Mouse (Mus musculus) stomach, postnatal 0 days (tissue): ENCODE measurements around the gene Gm8300. TPM values are rescaled to one million over a fixed set of nuclear protein-coding genes. Genes with fewer than 3 reads are reported as not detected.
A peak's percentile ranks its signal among the peaks of the same experiment; 100 is the strongest.
"Not testable (repeated sequence)": the region's sequence is repeated elsewhere in the genome, so short reads cannot be mapped to it uniquely, and the experiment has no call there.

Experiments
- ATAC-seq: fragments of 200-750 bp; cut with Nextera tagmentation; 2 replicates; pipeline ENCODE4 v1.8.0; 2017; ENCODE audit not compliant: low FRiP score, low TSS enrichment
- DNase-seq: peaks from one replicate; pipeline ENCODE4 v3.0.0-alpha.2; 2016; ENCODE audit warnings: low spot score
- H3K27ac ChIP-seq: fragments of 300-500 bp; sonication (generic); replicated peaks from 2 replicates; pipeline ENCODE4 v1.5.1; 2014; ENCODE audit warnings: mild to moderate bottlenecking, control low read depth
- H3K27me3 ChIP-seq: fragments of 300-500 bp; sonication (generic); 2 replicates; pipeline ENCODE4 v1.6.1; 2014; ENCODE audit warnings: low read length; ENCODE audit not compliant: control insufficient read depth, insufficient read depth
- H3K36me3 ChIP-seq: fragments of 300-500 bp; sonication (generic); 2 replicates; pipeline ENCODE4 v1.6.1; 2014; ENCODE audit warnings: low read length, mixed read lengths; ENCODE audit not compliant: control insufficient read depth, insufficient read depth
- H3K4me1 ChIP-seq: fragments of 300-500 bp; sonication (generic); replicated peaks from 2 replicates; pipeline ENCODE4 v1.6.1; 2014; ENCODE audit warnings: antibody characterized with exemption; ENCODE audit not compliant: control insufficient read depth, insufficient read depth
- H3K4me2 ChIP-seq: fragments of 300-500 bp; sonication (generic); replicated peaks from 2 replicates; pipeline ENCODE4 v1.6.1; 2014; ENCODE audit warnings: low read depth, mild to moderate bottlenecking, control low read depth, moderate library complexity
- H3K4me3 ChIP-seq: fragments of 300-500 bp; sonication (generic); 2 replicates; pipeline ENCODE4 v1.5.1; 2014; ENCODE audit warnings: low read depth, low read length, control low read depth
- H3K9ac ChIP-seq: fragments of 300-500 bp; sonication (generic); 2 replicates; pipeline ENCODE4 v1.6.1; 2014; ENCODE audit warnings: mild to moderate bottlenecking, low read length, control low read depth, mixed read lengths
- H3K9me3 ChIP-seq: fragments of 300-500 bp; sonication (generic); 2 replicates; pipeline ENCODE4 v1.6.1; 2016; ENCODE audit warnings: low read length; ENCODE audit not compliant: control insufficient read depth
- CTCF ChIP-seq: IDR thresholded peaks from 2 replicates; pipeline ENCODE4 v1.5.1; 2016; ENCODE audit warnings: antibody characterized with exemption, low read depth, mild to moderate bottlenecking, moderate library complexity
- EP300 ChIP-seq: optimal IDR thresholded peaks from 2 replicates; pipeline ENCODE3; 2016; ENCODE audit warnings: antibody characterized with exemption
- WGBS: fragments of 180-500 bp; shearing (Covaris S2); extraction: QIAGEN DNeasy Blood & Tissue Kit; methylation state at CpG from one replicate; pipeline ENCODE4 v1.1.7; 2014; 5-methylcytosine and 5-hydroxymethylcytosine counted together
- polyA plus RNA-seq: library from polyadenylated mRNA; unstranded; fragments of >200 nt; fragmentation: Nextera tagmentation; extraction: Ambion mirVana; gene quantifications from 2 replicates; pipeline ENCODE4 v1.2.1, GENCODE M21; 2015

The Gm8300 gene
- polyA plus RNA-seq, 1 experiment from 2014 or later: not detected

- TF ChIP-seq CTCF (peak; percentile 11; the same call in 1 of the 2 replicates), EP300 (no peak)
- Histone ChIP-seq H3K4me1 (peaks cover 7% of the 10 kb centered on the region), H3K4me3 (no peak overlapping the region), H3K4me2 (no peak overlapping the region), H3K9ac (no peak overlapping the region), H3K36me3 (no peaks in the 10 kb centered on the region), H3K27ac (no peak overlapping the region), H3K9me3 (no peaks in the 10 kb centered on the region), H3K27me3 (no peaks in the 10 kb centered on the region)
- DNase-seq (no peak), ATAC-seq (no peak)
- WGBS: 63% methylated on average over 3 of the region's 3 CpGs
These were observed 39.4 kb upstream of the Gm8300 start for GRCm38 (mm10) chr12:87474756-87475155.

GRCm38 (mm10) chr12:87482482-87482881 lies 31.6 kb upstream of the Gm8300 start:
- not testable (repeated sequence) for H3K4me3 ChIP-seq, H3K4me1 ChIP-seq, ATAC-seq, H3K9ac ChIP-seq, H3K9me3 ChIP-seq, H3K36me3 ChIP-seq, H3K4me2 ChIP-seq, DNase-seq, H3K27me3 ChIP-seq, H3K27ac ChIP-seq
- WGBS: 86% methylated on average over 5 of the region's 5 CpGs

GRCm38 (mm10) chr12:87488683-87489082 lies 25.4 kb upstream of the Gm8300 start:
- not testable (repeated sequence) for H3K9ac ChIP-seq, DNase-seq, H3K4me3 ChIP-seq, H3K4me1 ChIP-seq, H3K27ac ChIP-seq, H3K4me2 ChIP-seq, ATAC-seq, H3K9me3 ChIP-seq, H3K27me3 ChIP-seq, H3K36me3 ChIP-seq
- WGBS: 45% methylated on average over 2 of the region's 2 CpGs

- not testable (repeated sequence) for H3K4me3 ChIP-seq, H3K27me3 ChIP-seq, H3K36me3 ChIP-seq, H3K9ac ChIP-seq, H3K9me3 ChIP-seq, H3K4me1 ChIP-seq, H3K4me2 ChIP-seq, DNase-seq, ATAC-seq, H3K27ac ChIP-seq
- WGBS: 85% methylated on average over 3 of the region's 3 CpGs
These were observed 19.7 kb upstream of the Gm8300 start, which contains the start of gene Gm5788 for GRCm38 (mm10) chr12:87494421-87494820. Gm5788 (plus strand) TSS chr12:87494721.

- H3K27me3 ChIP-seq, H3K4me1 ChIP-seq, H3K9ac ChIP-seq, ATAC-seq, H3K4me3 ChIP-seq, H3K9me3 ChIP-seq, H3K27ac ChIP-seq, H3K4me2 ChIP-seq, H3K36me3 ChIP-seq, DNase-seq: not testable (repeated sequence)
- WGBS: 55% methylated on average over 3 of the region's 3 CpGs
These were observed 5.5 kb downstream of the Gm8300 start for GRCm38 (mm10) chr12:87519616-87520015.

GRCm38 (mm10) chr12:87543927-87544326 lies 29.8 kb downstream of the Gm8300 start:
- WGBS: 77% methylated on average over 3 of the region's 3 CpGs
- no peak overlapping the region for H3K27ac ChIP-seq
- DNase-seq (no peak), ATAC-seq (no peak)
- no peak overlapping the region for H3K4me2 ChIP-seq
- no peaks in the 10 kb centered on the region for H3K9me3 ChIP-seq
- no peak for TF ChIP-seq CTCF
- TF ChIP-seq EP300: no peak
- no peaks in the 10 kb centered on the region for H3K4me1 ChIP-seq
- H3K27me3 ChIP-seq: no peaks in the 10 kb centered on the region
- no peaks in the 10 kb centered on the region for H3K36me3 ChIP-seq
- H3K4me3 ChIP-seq: no peak overlapping the region
- no peak overlapping the region for H3K9ac ChIP-seq

- ATAC-seq, H3K4me1 ChIP-seq, H3K4me2 ChIP-seq, H3K9ac ChIP-seq, H3K27me3 ChIP-seq, H3K9me3 ChIP-seq, H3K27ac ChIP-seq, DNase-seq, H3K4me3 ChIP-seq, H3K36me3 ChIP-seq: not testable (repeated sequence)
- WGBS: 92% methylated on average over 4 of the region's 4 CpGs
These were observed 36.5 kb downstream of the Gm8300 start for GRCm38 (mm10) chr12:87550628-87551027.

Other genes starting within 250 kb of the Gm8300 start
- 20.7 and 22.3 TPM in 2 replicates for gene Vipas39, start 248.1 kb upstream of the Gm8300 start, polyA plus RNA-seq
- gene Ahsa1, start 247.8 kb upstream of the Gm8300 start, polyA plus RNA-seq: 94.9 and 96.1 TPM in 2 replicates
- gene Ism2, start 214.6 kb upstream of the Gm8300 start, polyA plus RNA-seq: 0.28 and 0.34 TPM in 2 replicates
- 201 and 204 TPM in 2 replicates for gene Sptlc2, start 126.0 kb upstream of the Gm8300 start, polyA plus RNA-seq
- 226 and 238 TPM in 2 replicates for gene Slirp, start 70.4 kb upstream of the Gm8300 start, polyA plus RNA-seq
- 21.7 and 21.8 TPM in 2 replicates for gene Alkbh1, start 70.3 kb upstream of the Gm8300 start, polyA plus RNA-seq
- gene Snw1, start 42.0 kb upstream of the Gm8300 start, polyA plus RNA-seq: 71.5 and 75.5 TPM in 2 replicates
- not detected in 2 replicates for gene Gm5788, start 19.6 kb upstream of the Gm8300 start, polyA plus RNA-seq
- not detected in 2 replicates for gene Oog1, start 88.4 kb downstream of the Gm8300 start, polyA plus RNA-seq
- gene Gm4027, start 104.6 kb downstream of the Gm8300 start, polyA plus RNA-seq: not detected in 2 replicates
- not detected in 2 replicates for gene Gm16381, start 130.3 kb downstream of the Gm8300 start, polyA plus RNA-seq